Mouse (Mus musculus) lung, postnatal 0 days (tissue): ENCODE data around the gene Pmfbp1.

Experiments
- CTCF ChIP-seq: IDR thresholded peaks from 2 replicates; pipeline ENCODE4 v1.5.1; 2016; ENCODE audit warnings: antibody characterized with exemption, mild to moderate bottlenecking
- EP300 ChIP-seq: IDR thresholded peaks from 2 replicates; pipeline ENCODE4 v1.6.1; 2016; ENCODE audit warnings: antibody characterized with exemption, mild to moderate bottlenecking, control low read depth

GRCm38 (mm10) chr8:109544049-109544448 lies 50.2 kb downstream of the Pmfbp1 start:
- TF ChIP-seq CTCF (no peak), EP300 (no peak)
